8 mouse cellular contexts compared by ENCODE assay signal in the genomic region with DNA sequence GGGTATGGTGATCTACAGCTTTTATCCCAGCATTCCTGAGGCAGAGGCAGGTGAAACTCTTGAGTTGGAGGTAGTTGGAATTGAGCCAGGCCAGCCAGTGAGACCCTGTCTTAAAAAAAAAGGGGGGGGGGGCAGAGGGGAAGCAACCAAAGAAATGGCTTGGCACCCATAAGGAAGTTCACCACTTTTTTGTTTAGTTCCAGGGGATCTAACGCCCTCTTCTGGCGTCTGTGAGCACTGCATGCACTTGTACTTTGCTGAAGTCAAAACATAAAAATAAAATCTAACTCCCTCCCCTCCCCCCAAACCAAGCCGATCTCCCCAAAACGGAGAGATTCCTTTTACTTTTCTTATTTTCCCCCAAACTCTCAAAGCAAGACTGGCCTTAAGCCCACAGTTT. TPM values are rescaled to one million over a fixed set of nuclear protein-coding genes. Genes with fewer than 3 reads are reported as not detected.
A peak's percentile ranks its signal among the peaks of the same experiment; 100 is the strongest.
DNase-seq lines count a peak whose midpoint lies in the region.

No protein-coding gene starts in this region.

- intact Hi-C loops in left cerebral cortex, postnatal 25 days (cut with DNase I), result no loop called here

- peak; percentile 26 to 49 for DNase-seq in cerebellum, postnatal 10 days
- DNase-seq in cerebellum, adult 9-11 months, result no peak
- peak; percentile 14 to 15 for DNase-seq in left cerebral cortex, postnatal 25 days (ENCODE audit: low spot score in 2 of 2)
- DNase-seq in left cerebral cortex, adult 11 months (ENCODE audit: low spot score), result no peak
- DNase-seq in MN1 (ENCODE audit: low spot score), result peak; percentile 37
- DNase-seq in lung, postnatal 36 days, result peak; percentile 34
- no peak for DNase-seq in heart, adult 18-20 months
- DNase-seq in neural tube, embryonic 10.5 days (ENCODE audit: extremely low spot score, low spot score), result no peak

RNA-seq across cellular contexts. Expression of gene Bend3, which starts 3.3 kb away (rescaled TPM):
- total RNA-seq in left cerebral cortex, postnatal 25 days (2021), result 1 to 10 TPM; 4.3 to 5.9 TPM
- 1 to 10 TPM; 4.0 to 4.2 TPM for total RNA-seq in heart, adult 18-20 months (2021)

RNA-seq across cellular contexts. Expression of gene Gm9803, which starts 48.5 kb away (rescaled TPM):
- 10 to 100 TPM in 1 of 2 experiments, not detected in 1; 11.6 TPM for total RNA-seq in left cerebral cortex, postnatal 25 days (2021)
- 1 to 10 TPM; 8.0 to 9.8 TPM for total RNA-seq in heart, adult 18-20 months (2021)

Comparison
In these comparisons a context has a peak if more than half of its experiments do, and no peak if none do; other contexts are left out.
1. DNase-seq: peak in cerebellum, postnatal 10 days (2 of 2), left cerebral cortex, postnatal 25 days (2 of 2), MN1 (single experiment) and lung, postnatal 36 days (single experiment); none in cerebellum, adult 9-11 months (single experiment), left cerebral cortex, adult 11 months (single experiment), heart, adult 18-20 months (0 of 2) and neural tube, embryonic 10.5 days (single experiment).